Mouse (Mus musculus) lung, adult 18-20 months (tissue): Measurements from ENCODE around the gene Rph3a.
"Not testable (repeated sequence)": the region's sequence is repeated elsewhere in the genome, so short reads cannot be mapped to it uniquely, and the experiment has no call there.

Experiments used
- DNase-seq, 2 experiments: peaks; one replicate each; pipeline ENCODE4 v3.0.0; 2022; ENCODE audit warnings: mixed read lengths in 2 of 2

The Rph3a gene

GRCm38 (mm10) chr5:120906791-120907733 lies 102.8 kb downstream of the Rph3a start, which contains the start of gene Oas1a:
Oas1a (minus strand) TSS chr5:120907521.
- DNase-seq, result peak; percentile 18 to 25

- DNase-seq, result no peak
Observed at GRCm38 (mm10) chr5:120902056-120902455, 107.8 kb downstream of the Rph3a start.

- no peak for DNase-seq
Observed at GRCm38 (mm10) chr5:120900666-120901065, 109.2 kb downstream of the Rph3a start.

GRCm38 (mm10) chr5:120898726-120899125 lies 111.2 kb downstream of the Rph3a start:
- no peak for DNase-seq

GRCm38 (mm10) chr5:120898307-120898706 lies 111.6 kb downstream of the Rph3a start:
- no peak for DNase-seq

- no peak for DNase-seq
Observed at GRCm38 (mm10) chr5:120895231-120895900, 114.5 kb downstream of the Rph3a start.

- not testable (repeated sequence) for DNase-seq
Observed at GRCm38 (mm10) chr5:120894692-120895091, 115.2 kb downstream of the Rph3a start.

GRCm38 (mm10) chr5:120893866-120894265 lies 116.0 kb downstream of the Rph3a start:
- DNase-seq, result not testable (repeated sequence)

- no peak for DNase-seq
Observed at GRCm38 (mm10) chr5:120892243-120892660, 117.6 kb downstream of the Rph3a start.

- not testable (repeated sequence) for DNase-seq
Observed at GRCm38 (mm10) chr5:120891566-120892242, 118.2 kb downstream of the Rph3a start.

GRCm38 (mm10) chr5:120890991-120891390 lies 118.9 kb downstream of the Rph3a start:
- DNase-seq, result no peak
